Mouse (Mus musculus) urinary bladder, postnatal 25 days (tissue): ENCODE measurements around the gene Rhobtb1.

Experiments used
- DNase-seq: peaks from one replicate; pipeline ENCODE4 v3.0.0; 2022; ENCODE audit warnings: low spot score

Rhobtb1 gene

DNA sequence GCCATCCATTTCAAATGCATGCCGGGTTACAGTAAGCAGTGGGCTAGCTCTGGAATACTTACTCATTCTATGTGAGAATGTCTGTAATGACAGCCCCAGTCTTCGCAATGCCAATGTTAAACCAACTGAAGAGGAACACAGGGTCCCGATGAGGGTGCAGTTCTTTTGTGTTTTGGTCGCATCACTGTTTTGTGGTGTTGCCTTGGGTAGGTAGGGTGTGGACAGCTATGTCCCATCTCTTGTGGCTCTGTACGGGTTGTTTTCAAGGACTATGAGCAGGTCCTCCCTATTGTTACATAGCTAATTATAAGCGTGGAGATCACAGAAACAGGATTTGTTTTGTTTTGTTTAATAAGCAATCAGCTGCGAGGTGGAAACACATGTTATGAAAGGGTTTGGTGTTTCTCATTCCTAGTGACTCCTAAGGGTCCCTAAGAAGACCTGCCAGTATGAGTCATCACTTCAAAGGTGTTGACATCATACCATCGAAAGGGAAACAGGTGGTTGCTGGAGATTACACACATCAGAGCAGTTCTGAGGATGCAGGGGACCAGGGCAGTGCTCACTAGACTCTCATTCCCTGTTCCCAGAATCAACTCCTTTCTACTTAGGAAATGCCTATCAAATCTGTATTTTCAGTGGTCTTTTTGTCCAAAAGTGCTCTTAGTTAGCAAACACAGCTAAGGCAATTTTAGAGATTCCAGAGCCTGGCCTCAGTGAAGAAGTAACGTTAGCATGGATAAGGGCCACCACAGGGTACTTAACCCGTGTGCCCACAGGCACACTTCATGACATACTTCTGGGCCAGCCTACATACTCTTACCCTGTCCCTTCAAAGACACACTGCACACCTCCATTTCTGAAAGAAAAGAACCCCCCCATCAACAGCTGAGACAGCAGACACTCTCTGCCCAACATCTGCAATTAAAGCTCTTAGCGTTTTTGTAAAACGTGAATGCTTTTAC is 124.9 kb downstream of the Rhobtb1 start:
- no peak for DNase-seq

DNA sequence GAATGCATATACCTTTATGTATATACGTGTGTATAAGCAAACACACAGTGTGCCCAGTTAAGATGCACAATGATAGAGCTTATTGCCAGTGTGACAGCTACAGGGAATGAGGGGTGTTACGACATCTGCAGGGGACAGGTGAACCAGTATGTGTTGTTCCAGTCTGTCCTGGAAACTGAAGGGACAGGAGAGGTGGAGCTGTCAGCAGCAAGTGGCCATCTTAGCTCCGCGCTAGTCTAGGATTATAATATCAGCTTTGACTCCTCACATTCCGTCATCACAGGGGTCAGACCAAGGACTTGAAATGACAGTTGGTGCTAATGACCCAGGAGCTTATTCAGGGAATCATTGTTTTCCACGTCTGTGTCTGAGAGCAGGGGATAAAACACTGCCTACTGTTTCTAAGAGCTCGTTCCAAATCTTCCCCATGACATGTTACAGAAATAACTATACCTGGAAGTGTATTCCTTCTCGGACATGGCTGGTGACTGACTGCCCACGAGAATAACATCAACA is 125.7 kb downstream of the Rhobtb1 start:
- no peak for DNase-seq

DNA sequence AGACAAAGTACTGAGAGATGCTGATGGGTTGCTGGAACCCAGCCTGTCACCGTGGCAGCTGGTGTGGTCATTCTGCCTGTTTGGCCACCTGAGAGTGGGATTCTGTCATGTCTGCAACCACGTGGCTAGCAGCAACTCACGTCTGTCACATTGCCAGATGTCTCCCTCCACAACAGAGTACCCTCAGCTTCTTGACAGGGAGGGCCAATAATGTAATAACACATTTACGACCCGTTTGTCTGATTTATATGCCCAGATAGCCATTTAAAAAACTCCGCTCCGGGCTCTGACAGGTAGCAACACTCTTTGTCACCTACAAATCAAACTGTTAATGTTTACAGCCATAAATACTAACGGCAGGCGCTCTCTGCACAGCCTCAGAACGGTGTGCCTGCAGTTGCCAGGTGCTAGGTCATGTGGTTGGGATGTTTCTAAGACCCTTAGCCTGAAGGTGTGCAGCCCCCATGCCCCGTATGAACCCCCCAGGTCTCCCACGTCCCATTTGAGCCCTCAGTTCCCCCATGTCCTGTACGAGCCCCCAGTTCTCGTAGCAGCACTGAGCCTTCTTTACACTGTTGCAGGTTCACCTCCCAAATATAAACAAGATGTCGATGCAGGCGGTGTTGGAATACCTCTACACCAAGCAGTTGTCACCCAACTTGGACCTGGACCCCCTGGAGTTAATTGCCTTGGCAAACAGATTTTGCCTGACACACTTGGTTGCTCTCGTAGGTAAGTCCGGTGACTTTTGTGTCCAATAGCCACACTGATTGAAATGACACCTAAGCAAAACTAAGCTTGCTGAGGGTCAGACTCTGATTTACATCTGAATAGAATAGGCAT is 127.8 kb downstream of the Rhobtb1 start:
- no peak for DNase-seq

DNA sequence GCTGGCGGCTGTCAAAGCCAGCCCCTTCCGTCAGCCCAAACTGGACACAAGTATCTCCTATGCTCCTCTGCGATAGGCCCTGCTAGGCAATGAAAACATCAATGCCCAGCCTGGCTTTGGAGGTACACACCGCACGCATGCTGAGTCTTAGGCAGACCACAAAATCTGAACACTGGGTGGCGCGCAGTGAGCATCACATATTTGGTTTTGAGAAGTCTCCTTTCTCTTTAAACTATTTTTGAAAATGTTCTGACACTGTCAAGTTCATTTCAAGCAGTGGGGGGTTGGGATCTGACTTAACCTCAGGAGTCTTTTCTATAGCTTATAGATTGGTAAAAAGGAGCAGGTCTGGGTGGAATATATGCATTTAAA is 128.4 kb downstream of the Rhobtb1 start:
- DNase-seq = no peak

DNA sequence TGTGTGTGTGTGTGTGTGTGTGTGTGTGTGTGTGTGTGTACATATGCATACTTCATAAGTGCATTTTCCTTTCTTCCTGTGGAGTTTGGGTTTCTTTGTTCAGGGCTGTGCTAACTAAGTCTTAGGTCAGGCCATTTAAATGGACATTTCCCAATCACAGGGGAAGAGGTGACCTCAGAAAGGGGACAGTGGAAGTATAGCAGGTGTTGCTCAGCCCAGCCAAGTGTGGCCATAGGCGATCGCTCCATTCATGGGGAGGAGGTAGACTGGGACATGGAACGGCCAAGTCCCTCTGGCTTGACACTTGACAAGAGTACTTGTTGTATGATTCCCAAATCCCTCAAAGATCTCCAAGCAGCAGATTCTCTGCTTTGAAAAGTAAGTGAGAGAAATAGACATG is 135.7 kb downstream of the Rhobtb1 start:
- no peak for DNase-seq

DNA sequence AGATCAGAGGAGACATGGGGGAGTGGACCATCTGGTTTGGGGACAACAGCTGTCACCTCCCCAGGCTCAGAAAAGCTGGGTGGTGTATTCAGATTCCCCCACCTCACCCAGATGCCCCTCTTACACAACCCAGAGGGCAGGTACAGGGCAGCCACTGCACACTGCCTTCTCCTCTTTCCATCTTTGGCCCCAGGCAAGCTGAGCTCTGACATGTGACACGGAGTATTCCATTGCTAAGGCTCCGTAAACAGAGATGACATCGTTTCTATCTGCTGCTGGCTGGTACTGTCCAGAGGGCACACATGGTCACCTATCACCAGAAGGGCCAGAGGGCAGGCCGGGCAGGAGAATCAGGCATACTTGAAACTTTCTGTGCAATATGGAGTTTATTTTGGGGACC is 136.9 kb downstream of the Rhobtb1 start:
- DNase-seq = no peak

DNA sequence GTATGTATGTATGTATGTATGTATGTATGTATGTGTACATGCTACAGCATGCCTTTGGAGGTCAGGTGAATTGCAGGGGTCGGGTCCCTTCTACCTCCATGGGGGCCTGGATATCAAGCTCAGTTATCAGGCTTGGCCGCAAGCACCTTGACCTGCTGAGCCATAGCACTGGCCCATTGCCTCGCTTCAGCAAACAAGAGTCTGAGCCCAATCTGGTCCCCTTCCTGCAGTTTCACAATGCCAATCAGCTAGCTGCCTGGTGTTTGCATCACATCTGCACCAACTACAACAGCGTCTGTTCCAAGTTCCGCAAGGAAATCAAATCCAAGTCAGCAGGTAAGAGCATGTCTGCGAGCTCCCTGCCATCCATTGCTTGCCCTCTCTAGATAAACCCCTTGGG is 137.5 kb downstream of the Rhobtb1 start:
- no peak for DNase-seq

DNA sequence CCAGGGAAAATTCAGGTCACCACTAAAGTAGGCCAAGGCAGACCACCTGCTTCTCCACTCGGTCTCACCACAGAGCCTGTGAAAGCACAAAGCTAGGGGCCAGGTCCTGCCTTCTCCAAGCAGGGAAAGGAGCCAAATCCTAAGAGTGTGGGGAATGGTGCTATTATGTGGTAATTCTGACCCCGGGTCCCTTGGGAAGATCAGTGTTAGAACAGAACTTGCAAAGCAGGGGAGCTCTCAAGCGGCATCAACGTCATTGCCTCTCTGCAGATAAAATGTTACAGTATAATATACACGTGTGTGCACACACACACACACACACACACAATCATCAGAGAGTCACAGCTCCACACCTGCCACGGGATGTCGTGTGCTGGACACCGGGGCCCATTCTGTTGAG is 139.5 kb downstream of the Rhobtb1 start:
- no peak for DNase-seq

DNA sequence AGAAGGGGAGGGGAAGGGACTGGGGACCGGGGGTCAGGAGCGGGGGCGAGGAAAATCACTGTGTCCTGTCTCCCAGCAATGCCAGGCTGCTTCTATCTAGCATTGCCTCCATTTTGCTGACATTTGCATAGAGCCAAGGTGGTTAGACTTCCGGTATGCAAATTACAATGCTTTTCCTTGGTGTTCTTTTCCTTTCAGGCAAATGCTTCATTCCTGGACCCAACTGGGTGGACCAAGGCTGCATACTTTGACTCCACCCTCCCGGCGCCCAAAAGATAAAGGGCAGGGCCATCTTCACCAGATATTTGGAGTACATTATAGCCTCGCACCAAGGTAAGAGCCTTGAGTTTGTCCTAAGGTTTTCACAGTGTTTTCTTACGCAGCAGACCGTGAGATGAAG is 144.7 kb downstream of the Rhobtb1 start:
- DNase-seq = no peak

DNA sequence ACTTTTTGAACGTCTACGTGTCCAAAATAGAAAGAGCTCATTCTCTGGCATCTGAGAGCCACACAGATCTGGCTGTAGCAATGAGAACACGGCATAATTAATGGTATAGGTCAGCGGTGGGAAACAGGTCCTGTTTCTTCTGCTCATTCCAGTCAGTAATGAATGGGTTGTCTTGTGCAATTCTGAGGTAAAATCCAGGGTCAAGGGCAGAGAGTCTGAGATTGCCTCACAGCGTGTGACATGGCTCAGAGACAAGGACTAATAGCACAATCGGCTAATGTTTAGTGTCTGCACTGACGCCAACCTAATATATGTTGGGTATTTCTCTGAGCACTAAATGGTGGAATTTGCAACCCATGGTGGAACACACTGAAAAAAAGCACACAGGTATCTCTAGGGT is 148.8 kb downstream of the Rhobtb1 start:
- DNase-seq = no peak

DNA sequence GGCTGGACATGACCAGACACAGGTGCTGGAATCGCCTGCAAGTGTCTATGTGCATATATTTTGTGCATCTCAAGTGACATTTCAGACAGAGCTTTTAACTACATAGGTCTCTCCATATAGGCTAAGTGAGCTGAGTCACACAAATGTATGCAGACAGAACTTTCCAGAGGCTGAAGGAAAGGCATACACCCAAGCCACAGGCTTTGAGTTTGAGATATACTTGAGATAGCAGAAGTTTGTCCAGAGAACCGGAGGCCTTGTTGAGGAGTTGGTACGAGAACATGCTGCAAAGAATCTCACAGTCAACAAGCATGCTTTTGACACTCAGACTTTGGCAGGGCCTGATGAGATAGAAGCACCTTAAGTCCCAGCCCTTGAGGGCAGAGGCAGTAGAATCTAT is 151.4 kb downstream of the Rhobtb1 start:
- DNase-seq = no peak

DNA sequence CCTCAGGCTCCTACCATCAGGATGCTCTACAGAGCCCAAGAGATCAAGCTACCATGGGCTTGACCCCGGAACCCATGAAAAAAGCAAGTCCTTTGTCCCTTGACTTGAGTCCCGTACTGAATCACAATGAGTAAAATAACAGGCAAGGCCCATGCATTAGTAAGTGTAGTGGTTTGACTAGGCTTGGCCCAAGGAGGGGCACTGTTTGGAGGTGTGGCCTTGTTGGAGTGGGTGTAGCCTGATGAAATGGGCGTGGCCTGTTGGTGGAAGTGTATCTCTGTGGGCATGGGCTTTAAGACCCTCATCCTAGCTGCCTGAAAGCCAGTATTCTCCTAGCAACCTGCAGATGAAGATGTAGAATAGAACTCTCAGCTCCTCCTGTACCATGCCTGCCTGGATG is 153.6 kb downstream of the Rhobtb1 start:
- no peak for DNase-seq

DNA sequence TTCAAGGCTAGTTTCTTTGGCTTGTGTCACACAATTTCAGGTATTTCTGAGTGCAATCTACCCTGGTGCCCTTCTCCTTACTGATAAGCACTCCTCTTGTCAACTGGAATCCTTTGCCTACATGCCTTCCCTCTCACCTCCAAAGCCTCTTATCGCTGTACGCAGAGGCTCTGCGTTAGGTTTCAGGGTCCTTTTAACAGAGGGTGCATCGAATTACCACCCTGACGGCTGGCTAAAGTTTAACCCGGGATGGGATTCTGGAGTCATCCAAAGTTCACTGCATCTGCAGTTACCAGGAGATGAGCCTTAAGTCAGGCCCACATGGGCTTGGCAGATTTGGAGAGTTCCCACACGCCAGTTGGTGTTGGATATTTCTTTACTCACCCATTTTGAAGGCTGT is 154.4 kb downstream of the Rhobtb1 start:
- DNase-seq = no peak

DNA sequence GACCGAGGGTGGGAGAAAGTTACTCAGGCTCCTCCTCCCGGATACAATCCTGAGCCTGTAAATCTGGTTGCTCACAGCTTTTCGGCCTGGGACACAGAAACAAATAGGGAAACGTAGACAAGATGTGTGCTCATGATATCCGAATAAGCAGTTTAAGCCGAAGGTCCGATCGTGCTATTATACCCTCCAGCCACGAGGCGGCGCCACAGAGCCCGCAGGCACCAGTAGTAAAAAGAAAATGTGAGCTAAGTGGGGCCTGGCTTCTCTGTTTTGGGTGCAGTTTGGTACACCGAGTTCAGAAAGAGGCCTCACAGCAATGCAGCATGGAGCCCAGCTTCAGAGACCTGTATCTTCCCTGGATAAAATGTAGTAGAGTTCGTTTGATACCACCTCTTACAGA is 155.0 kb downstream of the Rhobtb1 start:
- peak; percentile 68 for DNase-seq

DNA sequence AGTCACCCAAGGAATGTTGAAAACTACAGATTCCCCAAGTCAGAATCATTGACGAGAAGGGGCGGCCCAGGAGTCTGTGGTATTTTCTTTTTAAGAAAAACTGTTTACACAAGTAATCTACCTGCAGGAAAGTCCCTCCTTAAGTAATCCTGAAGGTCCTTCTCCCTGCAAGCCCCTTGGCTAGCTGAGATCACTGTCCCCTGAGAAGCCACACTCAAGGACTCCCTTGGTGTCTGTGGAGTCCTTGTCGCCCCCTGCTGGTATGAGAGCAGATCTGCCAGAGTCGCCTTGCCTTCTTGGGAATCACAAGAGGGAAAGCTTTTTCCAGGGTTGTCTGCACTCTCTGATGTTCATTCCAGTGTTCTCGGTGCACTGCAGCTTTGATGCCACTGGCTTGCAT is 155.8 kb downstream of the Rhobtb1 start:
- DNase-seq = peak; percentile 69

DNA sequence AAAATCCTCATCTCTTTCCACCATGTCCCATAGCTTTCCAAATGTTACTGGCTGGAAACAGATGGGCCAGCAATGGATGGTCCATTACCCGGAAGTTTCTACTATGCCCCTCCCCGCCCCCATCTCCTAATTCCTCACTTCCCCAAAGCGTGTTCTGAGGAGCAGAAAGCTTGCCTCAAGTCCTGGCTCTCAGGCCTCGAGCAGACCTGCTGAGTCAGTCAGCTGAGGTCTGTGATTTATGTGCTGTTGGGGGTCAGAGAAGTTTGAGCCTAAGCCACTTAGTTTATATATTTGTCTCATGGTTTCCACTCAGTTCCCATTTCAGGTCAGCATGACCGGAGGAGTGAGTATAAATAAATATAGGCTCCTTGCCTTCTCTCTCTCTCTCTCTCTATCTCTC is 157.9 kb downstream of the Rhobtb1 start:
- no peak for DNase-seq

DNA sequence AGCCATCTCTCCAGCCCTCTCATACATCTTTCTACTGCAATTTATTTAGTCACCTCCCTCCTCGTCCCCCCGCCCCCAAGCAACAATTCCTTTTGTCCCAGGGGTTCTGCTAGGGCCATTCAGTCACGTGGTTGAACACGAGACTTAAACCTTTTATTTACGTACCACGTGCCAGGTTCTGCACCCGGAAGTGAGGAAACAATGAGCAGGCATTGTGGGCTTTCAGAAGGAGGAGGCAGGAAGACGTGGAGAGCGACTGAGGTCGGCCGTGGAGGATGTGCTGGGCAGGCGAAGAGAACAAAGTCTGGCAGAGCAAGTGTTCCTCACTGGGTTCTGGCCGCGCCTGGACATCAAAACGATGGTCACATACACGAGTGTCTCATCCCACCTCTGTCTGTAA is 160.6 kb downstream of the Rhobtb1 start:
- no peak for DNase-seq

DNA sequence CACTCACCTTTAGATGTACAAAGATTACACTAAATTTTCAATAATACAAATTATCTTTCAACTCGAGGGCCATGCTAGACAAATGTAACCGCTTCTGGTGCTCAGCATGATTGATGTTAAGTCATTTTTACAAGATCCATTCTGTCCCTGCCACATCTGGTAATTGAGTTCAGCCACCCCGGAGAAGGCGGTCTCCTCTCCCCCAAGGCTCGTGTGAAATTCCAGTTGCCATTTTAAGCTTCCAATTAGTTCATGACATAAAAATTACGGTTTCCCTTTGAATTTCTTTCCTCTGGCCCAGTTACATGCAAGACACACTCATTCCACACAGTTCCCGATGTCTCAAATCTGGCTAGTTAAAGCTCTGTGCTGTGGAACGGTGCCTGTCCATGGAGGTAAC is 162.7 kb downstream of the Rhobtb1 start:
- no peak for DNase-seq

DNA sequence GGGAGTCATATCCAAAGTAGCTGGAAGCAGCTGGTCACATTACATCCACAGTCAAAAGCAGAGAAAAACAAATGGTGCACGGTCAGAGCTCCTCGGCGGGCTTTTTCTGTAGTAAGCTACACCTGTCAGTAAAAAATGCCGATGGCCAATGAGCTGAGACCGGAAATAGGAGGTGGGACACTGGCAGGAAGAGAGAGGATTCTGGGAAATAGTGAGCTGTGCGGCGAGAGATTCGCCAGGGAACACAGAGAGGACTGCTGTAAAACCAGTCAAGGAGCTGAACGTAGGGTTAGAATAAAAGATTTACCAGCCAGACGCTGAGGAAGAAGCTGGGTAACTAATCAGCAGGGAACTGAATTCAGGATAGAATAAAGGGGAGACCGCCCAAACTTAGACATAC is 167.3 kb downstream of the Rhobtb1 start:
- no peak for DNase-seq

DNA sequence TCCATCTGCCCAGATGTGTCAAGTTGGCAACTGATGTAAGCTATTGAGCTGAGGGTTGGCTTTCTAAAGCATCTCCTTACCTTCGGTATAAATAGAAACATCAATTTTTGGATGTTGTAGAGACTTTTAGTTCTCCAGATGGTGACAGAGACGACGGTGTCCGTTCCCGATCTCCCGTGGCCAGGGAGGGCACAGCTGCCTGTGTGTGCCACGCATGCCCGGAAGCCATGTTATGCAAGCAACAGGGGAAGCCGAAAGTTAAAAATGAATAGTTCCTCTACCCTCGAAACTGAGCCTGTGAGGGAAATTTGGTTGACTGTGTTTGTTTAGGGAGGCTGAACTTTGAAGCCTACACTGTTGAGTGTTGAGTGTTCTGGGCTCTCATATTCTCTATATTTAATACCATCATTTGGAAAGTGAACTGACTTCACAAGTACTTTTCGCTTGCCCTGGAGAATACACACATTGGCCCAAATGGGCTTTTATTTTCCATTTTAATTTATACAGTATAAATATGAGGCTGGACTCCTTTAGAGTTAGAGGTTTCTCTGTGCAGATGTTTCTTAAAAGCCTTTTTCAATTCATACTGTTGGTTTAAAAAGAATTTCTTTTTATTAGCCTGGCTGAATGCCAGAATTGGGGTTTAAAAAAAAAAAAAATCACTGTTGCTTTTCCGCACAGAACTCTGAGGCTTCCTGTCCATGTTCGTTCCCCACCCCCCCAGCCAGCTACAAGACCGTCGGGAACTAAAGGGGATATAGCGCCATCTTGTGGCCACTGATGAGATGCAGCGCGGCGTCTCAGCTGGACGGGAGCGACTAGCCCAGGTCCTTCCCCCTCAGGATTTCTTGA is 169.7 kb downstream of the Rhobtb1 start:
- DNase-seq = peak; percentile 81

DNA sequence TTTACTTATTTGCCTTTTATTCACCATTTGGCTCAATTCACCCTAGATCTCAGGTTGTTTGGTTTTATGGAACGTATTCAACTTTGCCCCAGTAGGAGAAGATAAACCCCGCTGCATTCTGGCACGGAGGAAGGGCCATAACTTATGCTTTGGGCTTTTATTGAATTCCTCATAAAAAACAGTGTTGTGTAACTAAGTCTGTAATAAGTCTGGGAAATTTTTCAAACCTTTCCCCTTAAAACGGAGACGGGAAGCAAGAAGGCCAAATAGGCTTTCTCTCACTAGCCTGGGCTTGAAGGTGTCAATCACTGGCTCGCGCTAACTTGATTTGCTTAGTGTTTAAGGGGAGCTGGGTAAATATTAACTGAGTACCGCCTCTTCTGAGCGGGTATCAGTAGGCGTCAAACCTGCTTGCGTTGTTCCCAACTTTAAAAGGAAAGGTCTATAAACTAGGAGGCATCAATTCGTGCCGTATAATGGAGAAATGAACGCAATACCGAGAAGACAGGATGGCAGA is 170.3 kb downstream of the Rhobtb1 start:
- no peak for DNase-seq

DNA sequence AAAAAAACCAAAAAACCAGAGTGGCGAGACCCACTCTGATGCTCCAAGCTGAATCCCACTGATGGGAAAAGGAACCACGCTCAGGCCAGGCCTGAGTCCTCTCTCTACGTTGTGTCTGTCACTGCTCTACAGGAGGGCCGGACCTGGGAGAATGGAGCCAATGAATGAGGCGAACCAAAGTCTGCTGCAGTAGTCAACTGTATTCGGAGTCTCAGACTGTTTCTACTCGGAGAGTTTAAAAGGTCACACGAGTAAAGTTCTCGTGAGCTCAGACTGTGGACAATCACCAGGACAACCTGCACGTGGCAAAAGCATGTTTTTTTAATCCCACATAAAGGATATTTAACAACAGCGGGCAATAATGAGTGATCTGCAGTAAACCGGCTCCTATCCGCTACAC is 172.8 kb downstream of the Rhobtb1 start:
- DNase-seq = no peak
